Mouse (Mus musculus) hindbrain, embryonic 12.5 days (tissue): Measurements from ENCODE around the gene Fgf18. TPM values are rescaled to one million over a fixed set of nuclear protein-coding genes. Genes with fewer than 3 reads are reported as not detected.

ENCODE experiments used
- ATAC-seq: fragments of 200-750 bp; cut with Nextera tagmentation; 2 replicates; pipeline ENCODE4 v1.8.0; 2017; ENCODE audit warnings: moderate TSS enrichment; ENCODE audit not compliant: low FRiP score
- H3K27ac ChIP-seq: fragments of 300-500 bp; sonication (generic); 2 replicates; pipeline ENCODE4 v1.5.1; 2016; ENCODE audit warnings: mild to moderate bottlenecking
- H3K27me3 ChIP-seq: fragments of 300-500 bp; sonication (generic); 2 replicates; pipeline ENCODE4 v1.6.1; 2016; ENCODE audit warnings: mild to moderate bottlenecking
- H3K36me3 ChIP-seq: fragments of 300-500 bp; sonication (generic); 2 replicates; pipeline ENCODE4 v1.6.1; 2016; ENCODE audit warnings: mild to moderate bottlenecking
- H3K4me1 ChIP-seq: fragments of 300-500 bp; sonication (generic); 2 replicates; pipeline ENCODE4 v1.6.1; 2016
- H3K4me2 ChIP-seq: fragments of 300-500 bp; sonication (generic); replicated peaks from 2 replicates; pipeline ENCODE4 v1.6.1; 2016; ENCODE audit warnings: mild to moderate bottlenecking
- H3K4me3 ChIP-seq: fragments of 300-500 bp; sonication (generic); 2 replicates; pipeline ENCODE4 v1.5.1; 2016; ENCODE audit warnings: mild to moderate bottlenecking
- H3K9ac ChIP-seq: fragments of 300-500 bp; sonication (generic); 2 replicates; pipeline ENCODE4 v1.6.1; 2016; ENCODE audit warnings: mild to moderate bottlenecking, moderate library complexity
- H3K9me3 ChIP-seq: fragments of 300-500 bp; sonication (generic); replicated peaks from 2 replicates; pipeline ENCODE4 v1.6.1; 2016; ENCODE audit warnings: mild to moderate bottlenecking
- WGBS: fragments of 180-500 bp; shearing (Covaris S2); methylation state at CpG from one replicate; pipeline ENCODE4 v1.1.7; 2016; 5-methylcytosine and 5-hydroxymethylcytosine counted together
- polyA plus RNA-seq: library from polyadenylated mRNA; unstranded; fragments of >200 nt; fragmentation: Nextera tagmentation; extraction: Ambion mirVana; gene quantifications from 2 replicates; pipeline ENCODE4 v1.2.1, GENCODE M21; 2016

Fgf18 gene
- polyA plus RNA-seq, 1 experiment from 2014 or later: 9.8 TPM

DNA sequence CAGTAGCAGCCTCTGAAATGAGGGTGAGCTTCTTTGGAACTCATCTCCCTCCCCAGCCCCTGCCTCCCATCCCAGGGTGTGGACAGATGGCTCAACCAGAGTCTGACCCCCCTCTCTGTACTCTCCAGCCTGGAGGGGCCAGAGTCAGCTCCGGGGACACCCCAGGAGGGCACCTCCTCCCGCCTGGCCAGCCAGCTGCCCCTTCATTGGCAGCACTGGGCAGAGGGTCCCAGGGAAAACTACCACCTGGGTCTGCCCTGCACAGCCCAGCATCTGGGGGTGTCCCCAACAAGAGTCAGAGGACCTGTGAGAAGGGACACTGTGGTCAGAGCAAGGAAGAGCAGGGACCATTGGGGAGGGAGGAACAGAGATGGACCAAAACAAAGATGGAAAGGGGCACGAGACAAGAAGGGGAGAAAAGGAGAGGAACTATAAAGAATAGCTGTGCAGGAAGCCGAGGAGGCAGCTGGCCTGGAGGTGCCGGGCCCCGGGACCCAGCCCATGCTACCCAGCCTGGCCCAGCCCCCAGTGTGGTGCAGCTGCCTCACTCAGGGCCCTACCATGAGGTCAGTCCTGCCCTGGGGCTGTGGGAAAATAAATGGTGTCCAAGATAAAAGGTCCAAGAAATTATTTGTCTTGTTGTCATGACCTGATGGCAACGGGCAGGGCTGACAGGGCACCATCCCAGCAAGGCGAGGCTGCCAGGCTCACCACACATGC, 14.4 kb downstream of the Fgf18 start:
- peaks cover 15% of the 10 kb centered on the region for H3K4me1 ChIP-seq
- H3K9ac ChIP-seq: no peak overlapping the region
- no peak overlapping the region for H3K4me3 ChIP-seq
- 48% methylated on average over 8 of the region's 8 CpGs for WGBS
- ATAC-seq: peak; percentile 62
- no peaks in the 10 kb centered on the region for H3K36me3 ChIP-seq
- 0 out of 2 replicates have a peak, but pooled peaks cover 4% of the 10 kb centered on the region for H3K9me3 ChIP-seq
- H3K27ac ChIP-seq: peak overlapping the region; percentile 19; the same call in 1 of the 2 replicates
- H3K4me2 ChIP-seq: no peak overlapping the region
- H3K27me3 ChIP-seq: no peaks in the 10 kb centered on the region

DNA sequence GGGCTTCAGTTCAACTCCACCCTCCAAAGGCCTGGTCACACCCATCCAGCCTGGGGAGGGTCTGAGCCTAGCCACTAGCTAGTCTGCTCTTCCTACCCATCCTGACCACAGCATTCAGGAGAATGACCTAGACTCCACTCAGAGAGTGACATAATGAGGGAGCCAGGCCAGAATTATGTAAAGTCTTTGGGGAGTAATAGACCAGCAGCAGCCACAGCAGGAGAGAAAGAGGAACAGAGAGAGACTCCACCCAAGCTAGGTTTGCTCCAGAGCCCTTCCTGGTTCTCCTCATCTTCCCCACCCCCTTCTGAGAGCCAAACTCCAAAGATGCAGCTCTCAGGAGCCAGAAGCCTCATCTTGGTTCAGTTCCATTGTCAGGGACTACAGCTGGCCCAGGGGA, 20.1 kb downstream of the Fgf18 start:
- ATAC-seq: no peak
- no peak overlapping the region for H3K9ac ChIP-seq
- no peaks in the 10 kb centered on the region for H3K36me3 ChIP-seq
- H3K27me3 ChIP-seq: peaks cover 7% of the 10 kb centered on the region
- H3K4me1 ChIP-seq: peaks cover 12% of the 10 kb centered on the region
- H3K27ac ChIP-seq: no peak overlapping the region
- H3K4me2 ChIP-seq: no peak overlapping the region
- 0 out of 2 replicates have a peak, but pooled peaks cover 4% of the 10 kb centered on the region for H3K9me3 ChIP-seq
- no peak overlapping the region for H3K4me3 ChIP-seq

GRCm38 (mm10) chr11:33122575-33123268, 24.5 kb downstream of the Fgf18 start:
- H3K27ac ChIP-seq: no peak overlapping the region
- peaks cover 7% of the 10 kb centered on the region for H3K27me3 ChIP-seq
- 1% methylated on average over 37 of the region's 37 CpGs for WGBS
- no peaks in the 10 kb centered on the region for H3K9me3 ChIP-seq
- peak overlapping the region; percentile 55 for H3K4me2 ChIP-seq
- H3K4me1 ChIP-seq: peaks cover 10% of the 10 kb centered on the region
- ATAC-seq: peak; percentile 63
- H3K9ac ChIP-seq: peak overlapping the region; percentile 53
- H3K4me3 ChIP-seq: peak overlapping the region; percentile 32
- H3K36me3 ChIP-seq: no peaks in the 10 kb centered on the region

GRCm38 (mm10) chr11:33119556-33119955, 27.6 kb downstream of the Fgf18 start:
- Histone ChIP-seq H3K4me3 (no peak overlapping the region), H3K9ac (no peak overlapping the region), H3K27me3 (peaks cover 7% of the 10 kb centered on the region), H3K4me1 (peaks cover 10% of the 10 kb centered on the region), H3K36me3 (no peaks in the 10 kb centered on the region), H3K9me3 (no peaks in the 10 kb centered on the region), H3K27ac (no peak overlapping the region), H3K4me2 (no peak overlapping the region)
- 68% methylated on average over 8 of the region's 8 CpGs for WGBS
- ATAC-seq: no peak

GRCm38 (mm10) chr11:33119116-33119515, 28.1 kb downstream of the Fgf18 start:
- Histone ChIP-seq H3K36me3 (no peaks in the 10 kb centered on the region), H3K9ac (no peak overlapping the region), H3K4me2 (no peak overlapping the region), H3K27me3 (peaks cover 7% of the 10 kb centered on the region), H3K4me1 (peaks cover 10% of the 10 kb centered on the region), H3K4me3 (no peak overlapping the region), H3K9me3 (no peaks in the 10 kb centered on the region), H3K27ac (no peak overlapping the region)
- 81% methylated on average over 7 of the region's 7 CpGs for WGBS
- no peak for ATAC-seq

- H3K4me1 ChIP-seq: peaks cover 10% of the 10 kb centered on the region
- peaks cover 2% of the 10 kb centered on the region; the same call in 1 of the 2 replicates for H3K27me3 ChIP-seq
- H3K9ac ChIP-seq: no peak overlapping the region
Observed at GRCm38 (mm10) chr11:33118480-33118879, 28.7 kb downstream of the Fgf18 start.

DNA sequence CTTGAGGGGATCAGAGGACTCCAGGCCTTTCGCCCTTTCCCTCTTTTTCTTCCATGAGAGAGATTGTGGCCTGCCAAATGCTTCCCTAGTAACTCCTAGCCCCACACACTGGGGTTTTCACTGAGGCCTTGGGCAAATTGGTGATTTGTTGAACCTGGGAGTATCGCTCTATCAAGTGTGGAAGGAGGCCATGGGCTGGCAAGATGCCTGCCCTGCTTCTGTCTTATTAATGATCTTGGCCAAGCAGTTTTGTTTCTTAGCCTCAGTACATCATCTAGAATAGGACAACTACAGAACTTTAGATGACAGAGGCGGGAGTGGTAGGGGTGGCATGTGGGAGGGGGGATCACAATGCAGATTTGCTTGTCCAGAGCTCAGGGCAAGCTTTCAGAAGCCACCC, 31.4 kb downstream of the Fgf18 start:
- Histone ChIP-seq H3K9me3 (no peaks in the 10 kb centered on the region), H3K27me3 (no peaks in the 10 kb centered on the region), H3K36me3 (no peaks in the 10 kb centered on the region), H3K4me1 (0 out of 2 replicates have a peak, but pooled peaks cover 3% of the 10 kb centered on the region), H3K4me3 (no peak overlapping the region), H3K4me2 (no peak overlapping the region), H3K27ac (no peak overlapping the region), H3K9ac (no peak overlapping the region)
- WGBS: 91% methylated on average over 3 of the region's 3 CpGs
- ATAC-seq: no peak

More at GRCm38 (mm10) chr11:33118480-33118879, 28.7 kb downstream of the Fgf18 start:
- no peak overlapping the region for H3K4me2 ChIP-seq
- H3K27ac ChIP-seq: no peak overlapping the region
- H3K9me3 ChIP-seq: no peaks in the 10 kb centered on the region
- H3K4me3 ChIP-seq: no peak overlapping the region
- WGBS: 75% methylated on average over 6 of the region's 6 CpGs
- no peak for ATAC-seq
- no peaks in the 10 kb centered on the region for H3K36me3 ChIP-seq

DNA sequence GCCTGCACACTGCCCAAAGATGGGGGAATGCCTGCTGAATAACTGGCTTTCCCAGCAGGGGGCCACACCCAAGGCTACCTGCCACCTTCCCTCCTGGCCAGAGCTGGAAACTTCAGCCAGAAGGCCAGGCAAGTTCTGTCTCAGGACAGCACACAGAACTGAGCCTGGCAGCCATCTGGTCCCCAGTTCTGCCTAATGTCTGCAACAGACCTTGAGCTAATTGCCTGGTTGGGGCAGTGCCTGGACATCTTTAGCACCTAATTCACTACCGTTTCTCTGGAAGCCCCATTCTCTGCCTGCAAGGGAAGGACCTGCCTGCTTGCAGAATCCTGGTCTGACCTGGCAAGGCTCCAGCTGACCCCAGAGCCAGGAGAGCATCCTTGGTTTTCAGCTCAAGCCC, 34.8 kb downstream of the Fgf18 start:
- H3K27ac ChIP-seq: no peak overlapping the region
- H3K4me1 ChIP-seq: 0 out of 2 replicates have a peak, but pooled peaks cover 3% of the 10 kb centered on the region
- H3K4me2 ChIP-seq: no peak overlapping the region
- no peak overlapping the region for H3K9ac ChIP-seq
- no peaks in the 10 kb centered on the region for H3K9me3 ChIP-seq
- H3K36me3 ChIP-seq: no peaks in the 10 kb centered on the region
- 33% methylated on average over 1 of the region's 1 CpGs for WGBS
- no peaks in the 10 kb centered on the region for H3K27me3 ChIP-seq
- H3K4me3 ChIP-seq: no peak overlapping the region
- no peak for ATAC-seq

DNA sequence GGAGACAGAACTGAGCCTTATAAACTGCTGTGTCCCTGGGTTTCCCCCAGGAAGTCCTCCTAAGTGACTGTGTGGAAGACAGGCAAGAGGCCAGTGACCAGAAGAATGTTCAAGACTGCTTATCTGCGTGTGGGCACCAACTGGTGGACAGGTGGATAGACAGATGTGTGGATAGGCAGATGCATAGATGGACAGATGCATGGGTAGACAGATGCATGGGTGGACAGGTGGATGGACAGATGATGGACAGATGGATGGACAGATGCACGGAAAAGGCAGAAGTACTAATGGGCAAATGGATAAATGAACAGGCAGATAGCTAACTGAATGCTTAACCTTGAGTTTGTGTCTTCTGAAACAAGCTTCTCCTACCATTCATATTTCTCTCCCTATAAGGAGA, 37.1 kb downstream of the Fgf18 start:
- Histone ChIP-seq H3K4me2 (no peak overlapping the region), H3K27me3 (no peaks in the 10 kb centered on the region), H3K4me3 (no peak overlapping the region), H3K9ac (no peak overlapping the region), H3K36me3 (no peaks in the 10 kb centered on the region), H3K27ac (no peak overlapping the region), H3K9me3 (no peaks in the 10 kb centered on the region), H3K4me1 (0 out of 2 replicates have a peak, but pooled peaks cover 3% of the 10 kb centered on the region)
- ATAC-seq: no peak
- 80% methylated on average over 2 of the region's 2 CpGs for WGBS

DNA sequence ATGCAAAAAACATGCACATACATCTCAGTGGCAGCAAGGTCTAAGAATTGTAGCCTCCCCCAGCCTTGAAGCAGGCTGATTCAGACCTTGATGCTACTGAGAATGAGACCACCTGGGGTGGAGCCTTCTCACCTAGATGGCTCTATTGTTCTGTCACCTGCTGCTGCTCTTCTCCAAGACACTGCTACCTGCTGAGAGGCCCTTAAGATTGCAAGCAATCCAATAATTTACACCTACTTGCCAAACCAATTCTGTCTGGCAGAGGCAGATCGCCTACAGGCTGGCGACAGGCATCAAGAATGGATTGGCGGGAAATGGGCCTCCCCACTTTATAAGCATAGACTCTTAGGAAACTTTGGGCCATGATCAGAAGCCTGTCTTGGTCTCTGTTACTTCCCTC, 39.7 kb downstream of the Fgf18 start:
- ATAC-seq: no peak
- WGBS: 49% methylated on average over 3 of the region's 3 CpGs

DNA sequence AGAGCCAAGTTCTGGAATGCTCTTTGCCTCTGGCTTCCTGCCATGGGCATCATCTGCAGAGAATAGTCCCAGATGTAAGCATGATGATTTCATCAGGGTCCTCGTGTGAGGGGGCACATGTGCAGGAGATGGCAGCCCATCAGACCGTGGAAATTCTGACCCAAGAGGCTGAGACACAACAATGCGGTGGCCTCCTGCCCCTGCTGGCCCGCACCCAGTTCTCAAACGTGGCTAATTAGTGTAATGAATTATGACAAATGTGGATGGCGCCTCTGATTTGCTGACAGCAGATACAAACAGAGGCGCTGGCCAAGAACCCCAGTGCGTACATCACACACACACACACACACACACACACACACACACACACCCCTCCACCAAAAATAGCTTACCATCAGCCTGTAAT, 42.3 kb downstream of the Fgf18 start:
- Histone ChIP-seq H3K4me2 (no peak overlapping the region), H3K9ac (no peak overlapping the region), H3K36me3 (no peaks in the 10 kb centered on the region), H3K27ac (no peak overlapping the region), H3K4me3 (no peak overlapping the region), H3K27me3 (no peaks in the 10 kb centered on the region), H3K4me1 (peaks cover 14% of the 10 kb centered on the region), H3K9me3 (no peaks in the 10 kb centered on the region)
- peak; percentile 73 for ATAC-seq
- WGBS: 65% methylated on average over 8 of the region's 8 CpGs

More for the DNA sequence above, 39.7 kb downstream of the Fgf18 start:
- Histone ChIP-seq H3K9ac (no peak overlapping the region), H3K27me3 (no peaks in the 10 kb centered on the region), H3K4me2 (no peak overlapping the region), H3K4me1 (peaks cover 9% of the 10 kb centered on the region), H3K27ac (no peak overlapping the region), H3K36me3 (no peaks in the 10 kb centered on the region), H3K4me3 (no peak overlapping the region), H3K9me3 (no peaks in the 10 kb centered on the region)

- Histone ChIP-seq H3K9me3 (no peaks in the 10 kb centered on the region), H3K36me3 (no peaks in the 10 kb centered on the region), H3K4me2 (no peak overlapping the region), H3K4me1 (peaks cover 23% of the 10 kb centered on the region), H3K4me3 (no peak overlapping the region), H3K9ac (no peak overlapping the region), H3K27me3 (no peaks in the 10 kb centered on the region), H3K27ac (no peak overlapping the region)
- 93% methylated on average over 13 of the region's 13 CpGs for WGBS
- ATAC-seq: no peak
Observed at GRCm38 (mm10) chr11:33103291-33103943, 43.8 kb downstream of the Fgf18 start.
